Mouse (Mus musculus) adrenal gland, postnatal 25 days (tissue): ENCODE data around the gene C1galt1c1. TPM values are rescaled to one million over a fixed set of nuclear protein-coding genes. Genes with fewer than 3 reads are reported as not detected.

Source experiments
- total RNA-seq: library from RNA; stranded (reverse); gene quantifications from 2 replicates; pipeline ENCODE4 v1.2.3, GENCODE M21; 2021

C1galt1c1 gene
- total RNA-seq, 1 experiment from 2014 or later = 23.9 TPM

Other genes with a start within 250 kb of the C1galt1c1 start
- gene Lamp2, start 178.6 kb downstream of the C1galt1c1 start, total RNA-seq = 251 and 254 TPM in 2 replicates
- 38.4 and 46.1 TPM in 2 replicates for gene Cul4b, start 58.9 kb downstream of the C1galt1c1 start, total RNA-seq
- 85.1 and 86.4 TPM in 2 replicates for gene Mcts1, start 34.5 kb downstream of the C1galt1c1 start, total RNA-seq
- not detected in 2 replicates for gene 6030498E09Rik, start 137.6 kb upstream of the C1galt1c1 start, total RNA-seq